Mouse (Mus musculus) hindbrain, embryonic 16.5 days (tissue): ENCODE data around the gene Sik2. TPM values are rescaled to one million over a fixed set of nuclear protein-coding genes. Genes with fewer than 3 reads are reported as not detected.

Experiments used
- ATAC-seq: fragments of 200-750 bp; cut with Nextera tagmentation; 2 replicates; pipeline ENCODE4 v1.8.0; 2017; ENCODE audit warnings: moderate TSS enrichment, moderate library complexity
- H3K27ac ChIP-seq: fragments of 300-500 bp; sonication (generic); 2 replicates; pipeline ENCODE4 v1.5.1; 2014; ENCODE audit warnings: low read depth, mild to moderate bottlenecking, control low read depth, low read length, moderate library complexity
- H3K27me3 ChIP-seq: fragments of 300-500 bp; sonication (generic); replicated peaks from 2 replicates; pipeline ENCODE4 v1.6.1; 2014; ENCODE audit warnings: low read length; ENCODE audit not compliant: control insufficient read depth, insufficient read depth
- H3K36me3 ChIP-seq: fragments of 300-500 bp; sonication (generic); 2 replicates; pipeline ENCODE4 v1.6.1; 2014; ENCODE audit warnings: mild to moderate bottlenecking, low read length, moderate library complexity, mixed read lengths; ENCODE audit not compliant: control insufficient read depth, insufficient read depth
- H3K4me1 ChIP-seq: fragments of 300-500 bp; sonication (generic); 2 replicates; pipeline ENCODE4 v1.6.1; 2014; ENCODE audit warnings: low read depth, low read length; ENCODE audit not compliant: control insufficient read depth, insufficient read depth
- H3K4me2 ChIP-seq: fragments of 300-500 bp; sonication (generic); 2 replicates; pipeline ENCODE4 v1.6.1; 2014; ENCODE audit warnings: mild to moderate bottlenecking, low read length, control low read depth, moderate library complexity
- H3K4me3 ChIP-seq: fragments of 300-500 bp; sonication (generic); 2 replicates; pipeline ENCODE4 v1.5.1; 2014; ENCODE audit warnings: mild to moderate bottlenecking, low read length, control low read depth, moderate library complexity
- H3K9ac ChIP-seq: fragments of 300-500 bp; sonication (generic); 2 replicates; pipeline ENCODE4 v1.6.1; 2014; ENCODE audit warnings: low read depth, mild to moderate bottlenecking, control low read depth, low read length, moderate library complexity
- H3K9me3 ChIP-seq: fragments of 300-500 bp; sonication (generic); 2 replicates; pipeline ENCODE4 v1.6.1; 2014; ENCODE audit warnings: mild to moderate bottlenecking, low read length, moderate library complexity; ENCODE audit not compliant: control insufficient read depth
- WGBS: fragments of 180-500 bp; shearing (Covaris S2); extraction: QIAGEN DNeasy Blood & Tissue Kit; methylation state at CpG from one replicate; pipeline ENCODE4 v1.1.7; 2014; 5-methylcytosine and 5-hydroxymethylcytosine counted together
- polyA plus RNA-seq: library from polyadenylated mRNA; unstranded; fragments of >200 nt; fragmentation: Nextera tagmentation; extraction: Ambion mirVana; gene quantifications from 2 replicates; pipeline ENCODE4 v1.2.1, GENCODE M21; 2015

The Sik2 gene
- polyA plus RNA-seq, 1 experiment from 2014 or later: 15.9 TPM

- Histone ChIP-seq H3K36me3 (peaks cover 21% of the 10 kb centered on the region), H3K4me2 (no peak overlapping the region), H3K27me3 (no peaks in the 10 kb centered on the region), H3K4me3 (no peak overlapping the region), H3K9ac (no peak overlapping the region), H3K9me3 (no peaks in the 10 kb centered on the region), H3K4me1 (no peaks in the 10 kb centered on the region), H3K27ac (no peak overlapping the region)
- 93% methylated on average over 6 of the region's 6 CpGs for WGBS
- no peak for ATAC-seq
Observed at GRCm38 (mm10) chr9:50867015-50867414, 141.9 kb downstream of the Sik2 start.

GRCm38 (mm10) chr9:50865803-50866202 is 143.1 kb downstream of the Sik2 start:
- WGBS: 88% methylated on average over 8 of the region's 8 CpGs
- no peaks in the 10 kb centered on the region for H3K9me3 ChIP-seq
- no peak overlapping the region for H3K27ac ChIP-seq
- no peak overlapping the region for H3K4me2 ChIP-seq
- no peaks in the 10 kb centered on the region for H3K4me1 ChIP-seq
- H3K4me3 ChIP-seq: no peak overlapping the region
- ATAC-seq: no peak
- H3K36me3 ChIP-seq: peaks cover 23% of the 10 kb centered on the region
- H3K27me3 ChIP-seq: no peaks in the 10 kb centered on the region
- no peak overlapping the region for H3K9ac ChIP-seq

- H3K27ac ChIP-seq: no peak overlapping the region
- H3K9me3 ChIP-seq: no peaks in the 10 kb centered on the region
- no peak overlapping the region for H3K4me3 ChIP-seq
- H3K36me3 ChIP-seq: peaks cover 20% of the 10 kb centered on the region
- ATAC-seq: no peak
- WGBS: 94% methylated on average over 5 of the region's 5 CpGs
- H3K4me1 ChIP-seq: no peaks in the 10 kb centered on the region
- no peak overlapping the region for H3K4me2 ChIP-seq
- no peaks in the 10 kb centered on the region for H3K27me3 ChIP-seq
- no peak overlapping the region for H3K9ac ChIP-seq
Observed at GRCm38 (mm10) chr9:50864877-50865276, 144.0 kb downstream of the Sik2 start.

DNA sequence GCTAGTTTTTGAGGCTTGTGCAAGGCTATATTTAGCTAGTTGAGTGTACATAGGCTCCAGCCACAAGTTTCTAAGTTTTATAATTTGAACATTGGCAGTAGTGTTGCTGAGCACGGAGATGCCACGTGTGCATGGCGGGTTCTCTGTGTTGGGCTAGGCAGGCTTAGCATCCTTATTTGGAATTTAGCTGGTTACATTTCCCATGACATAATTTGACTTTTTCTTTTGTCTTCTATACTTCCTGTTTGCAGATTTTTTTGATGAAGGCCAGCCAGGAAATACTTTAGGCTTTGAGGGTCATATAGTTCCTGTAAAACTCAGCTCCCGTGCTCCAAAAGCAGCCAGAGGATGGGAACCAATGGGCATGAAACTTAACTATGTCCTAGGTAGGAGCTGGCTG is 145.0 kb downstream of the Sik2 start:
- Histone ChIP-seq H3K4me2 (no peak overlapping the region), H3K9me3 (no peaks in the 10 kb centered on the region), H3K27me3 (no peaks in the 10 kb centered on the region), H3K9ac (no peak overlapping the region), H3K4me1 (no peaks in the 10 kb centered on the region), H3K27ac (no peak overlapping the region), H3K4me3 (no peak overlapping the region), H3K36me3 (peaks cover 23% of the 10 kb centered on the region)
- WGBS: 87% methylated on average over 4 of the region's 4 CpGs
- ATAC-seq: no peak

- no peaks in the 10 kb centered on the region for H3K27me3 ChIP-seq
- H3K9ac ChIP-seq: no peak overlapping the region
- H3K4me2 ChIP-seq: no peak overlapping the region
- no peak overlapping the region for H3K27ac ChIP-seq
- H3K4me1 ChIP-seq: peaks cover 3% of the 10 kb centered on the region
- no peak for ATAC-seq
- H3K9me3 ChIP-seq: no peaks in the 10 kb centered on the region
- 85% methylated on average over 18 of the region's 18 CpGs for WGBS
- no peak overlapping the region for H3K4me3 ChIP-seq
- peaks cover 18% of the 10 kb centered on the region for H3K36me3 ChIP-seq
Observed at GRCm38 (mm10) chr9:50861119-50861839, 147.6 kb downstream of the Sik2 start.

DNA sequence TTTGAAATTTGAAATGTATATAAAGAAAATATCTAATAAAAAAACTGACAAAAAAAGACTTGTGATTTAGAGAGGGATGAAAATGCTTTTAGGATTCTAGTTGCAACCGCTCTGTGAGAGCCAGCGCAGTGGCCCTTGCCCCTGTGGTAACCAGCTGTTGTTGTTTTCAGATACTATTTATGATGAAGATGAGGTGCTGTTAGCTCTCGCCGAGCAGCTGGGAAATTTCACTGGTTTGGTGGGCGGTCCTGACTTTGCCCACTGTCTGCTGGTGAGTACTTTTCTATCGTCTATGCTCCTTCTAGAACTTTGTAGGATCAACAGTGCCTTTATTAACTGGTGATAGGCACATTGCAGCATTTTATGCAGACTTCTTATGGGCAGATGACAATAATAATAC is 150.2 kb downstream of the Sik2 start:
- 87% methylated on average over 6 of the region's 6 CpGs for WGBS
- no peak overlapping the region for H3K9ac ChIP-seq
- no peak overlapping the region for H3K4me3 ChIP-seq
- no peaks in the 10 kb centered on the region for H3K9me3 ChIP-seq
- no peaks in the 10 kb centered on the region for H3K27me3 ChIP-seq
- H3K27ac ChIP-seq: no peak overlapping the region
- no peak overlapping the region for H3K4me2 ChIP-seq
- H3K4me1 ChIP-seq: peaks cover 7% of the 10 kb centered on the region
- ATAC-seq: no peak
- H3K36me3 ChIP-seq: peaks cover 18% of the 10 kb centered on the region

- Histone ChIP-seq H3K9ac (peak overlapping the region; percentile 84), H3K4me1 (peaks cover 14% of the 10 kb centered on the region), H3K27me3 (no peaks in the 10 kb centered on the region), H3K4me3 (peak overlapping the region; percentile 77), H3K36me3 (peaks cover 14% of the 10 kb centered on the region), H3K9me3 (no peaks in the 10 kb centered on the region), H3K27ac (peak overlapping the region; percentile 80), H3K4me2 (peak overlapping the region; percentile 74)
- ATAC-seq: peak; percentile 79
- WGBS: under 1% methylated on average over 44 of the region's 46 CpGs
Observed at GRCm38 (mm10) chr9:50857082-50857641, 151.7 kb downstream of the Sik2 start.

- Histone ChIP-seq H3K27me3 (no peaks in the 10 kb centered on the region), H3K9ac (peak overlapping the region; percentile 84), H3K27ac (peak overlapping the region; percentile 80), H3K4me2 (peak overlapping the region; percentile 74), H3K4me3 (peak overlapping the region; percentile 77), H3K36me3 (peaks cover 9% of the 10 kb centered on the region; the same call in 1 of the 2 replicates), H3K4me1 (peaks cover 14% of the 10 kb centered on the region), H3K9me3 (no peaks in the 10 kb centered on the region)
- ATAC-seq: peak; percentile 93
- WGBS: under 1% methylated on average over 45 of the region's 45 CpGs
Observed at GRCm38 (mm10) chr9:50856341-50857081, 152.4 kb downstream of the Sik2 start.

DNA sequence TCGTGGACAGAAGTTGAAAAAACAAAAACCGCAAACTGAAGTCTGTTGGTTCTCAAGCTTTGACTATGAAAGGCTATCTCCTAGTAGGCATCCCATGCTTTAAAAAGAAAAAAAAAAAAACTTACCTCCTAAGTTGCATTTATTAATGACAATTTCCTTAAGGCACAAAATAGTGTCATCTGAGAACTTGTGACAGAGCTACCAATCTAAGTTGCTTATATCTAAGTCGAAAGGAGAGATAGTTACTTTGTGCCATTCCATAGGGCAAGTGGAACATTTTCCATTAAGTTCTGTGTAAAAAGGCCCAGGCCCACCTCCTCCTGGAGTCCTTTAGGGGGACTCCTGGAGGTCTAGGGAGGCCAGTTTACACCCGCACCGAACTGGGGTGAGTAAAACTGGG is 153.1 kb downstream of the Sik2 start:
- Histone ChIP-seq H3K27ac (peak overlapping the region; percentile 80), H3K4me2 (peak overlapping the region; percentile 74), H3K36me3 (peaks cover 7% of the 10 kb centered on the region; the same call in 1 of the 2 replicates), H3K27me3 (no peaks in the 10 kb centered on the region), H3K9me3 (no peaks in the 10 kb centered on the region), H3K4me1 (peaks cover 14% of the 10 kb centered on the region), H3K4me3 (peak overlapping the region; percentile 77), H3K9ac (0 out of 2 replicates have a peak overlapping the region, but pooled peaks have one; percentile 84)
- ATAC-seq: no peak
- WGBS: 70% methylated on average over 5 of the region's 5 CpGs
